Mouse (Mus musculus) kidney, postnatal 0 days (tissue): ENCODE data around the gene Sstr4. TPM values are rescaled to one million over a fixed set of nuclear protein-coding genes. Genes with fewer than 3 reads are reported as not detected.

Experiments used
- ATAC-seq: fragments of 200-750 bp; cut with Nextera tagmentation; replicated peaks from 2 replicates; pipeline ENCODE4 v1.8.0; 2017; ENCODE audit warnings: low read depth, moderate number of reproducible peaks, moderate TSS enrichment, moderate library complexity; ENCODE audit not compliant: low FRiP score
- DNase-seq: peaks from one replicate; pipeline ENCODE4 v3.0.0-alpha.2; 2016; ENCODE audit warnings: low spot score
- H3K27ac ChIP-seq: fragments of 300-500 bp; sonication (generic); 2 replicates; pipeline ENCODE4 v1.5.1; 2014; ENCODE audit warnings: mild to moderate bottlenecking
- H3K27me3 ChIP-seq: fragments of 300-500 bp; sonication (generic); 2 replicates; pipeline ENCODE4 v1.6.1; 2014; ENCODE audit warnings: low read length, mixed read lengths; ENCODE audit not compliant: insufficient read depth
- H3K36me3 ChIP-seq: fragments of 300-500 bp; sonication (generic); 2 replicates; pipeline ENCODE4 v1.6.1; 2014; ENCODE audit warnings: low read length, mixed read lengths; ENCODE audit not compliant: insufficient read depth
- H3K4me1 ChIP-seq: fragments of 300-500 bp; sonication (generic); replicated peaks from 2 replicates; pipeline ENCODE4 v1.6.1; 2014; ENCODE audit warnings: antibody characterized with exemption, low read length, mixed read lengths; ENCODE audit not compliant: insufficient read depth
- H3K4me2 ChIP-seq: fragments of 300-500 bp; sonication (generic); 2 replicates; pipeline ENCODE4 v1.6.1; 2014; ENCODE audit warnings: mild to moderate bottlenecking, low read length, moderate library complexity, mixed read lengths
- H3K4me3 ChIP-seq: fragments of 300-500 bp; sonication (generic); replicated peaks from 2 replicates; pipeline ENCODE4 v1.5.1; 2014; ENCODE audit warnings: low read depth, low read length
- H3K9ac ChIP-seq: fragments of 300-500 bp; sonication (generic); 2 replicates; pipeline ENCODE4 v1.6.1; 2014; ENCODE audit warnings: low read depth, low read length
- H3K9me3 ChIP-seq: fragments of 300-500 bp; sonication (generic); replicated peaks from 2 replicates; pipeline ENCODE4 v1.6.1; 2016; ENCODE audit warnings: low read length, inconsistent platforms, mixed read lengths
- CTCF ChIP-seq: IDR thresholded peaks from 2 replicates; pipeline ENCODE4 v1.5.1; 2016; ENCODE audit warnings: antibody characterized with exemption, low read depth, mild to moderate bottlenecking, moderate library complexity
- WGBS: fragments of 180-500 bp; shearing (Covaris S2); extraction: QIAGEN DNeasy Blood & Tissue Kit; methylation state at CpG from one replicate; pipeline ENCODE4 v1.1.7; 2014; 5-methylcytosine and 5-hydroxymethylcytosine counted together
- polyA plus RNA-seq: library from polyadenylated mRNA; unstranded; fragments of >200 nt; fragmentation: Nextera tagmentation; extraction: Ambion mirVana; gene quantifications from 2 replicates; pipeline ENCODE4 v1.2.1, GENCODE M21; 2015

Sstr4 gene
- polyA plus RNA-seq, 1 experiment from 2014 or later = 0.16 TPM

DNA sequence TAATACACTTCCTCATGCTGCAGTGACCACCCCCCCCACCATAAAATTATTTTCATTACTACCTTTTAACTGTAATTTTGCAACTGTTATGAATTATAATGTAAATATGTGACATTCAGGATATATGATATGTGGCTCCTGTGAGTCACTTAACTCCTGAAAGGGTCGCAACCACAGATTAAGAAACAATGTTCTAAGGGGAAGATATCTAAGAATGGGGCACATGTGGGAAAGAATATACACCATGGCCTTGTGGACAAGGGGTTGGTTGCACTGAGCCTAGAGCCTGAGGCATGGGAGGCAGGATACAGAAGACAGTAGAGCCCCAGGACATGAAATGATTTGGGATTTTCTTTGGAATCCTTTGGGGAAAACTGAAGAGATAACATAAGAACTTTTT lies 50.5 kb downstream of the Sstr4 start:
- no peak for ATAC-seq
- Histone ChIP-seq H3K9ac (no peak overlapping the region), H3K27ac (no peak overlapping the region), H3K4me3 (no peak overlapping the region), H3K4me1 (0 out of 2 replicates have a peak, but pooled peaks cover 3% of the 10 kb centered on the region), H3K36me3 (no peaks in the 10 kb centered on the region), H3K9me3 (no peaks in the 10 kb centered on the region), H3K4me2 (no peak overlapping the region), H3K27me3 (no peaks in the 10 kb centered on the region)
- 94% methylated on average over 1 of the region's 1 CpGs for WGBS
- no peak for TF ChIP-seq CTCF
- DNase-seq = no peak

Other genes starting within 250 kb of the Sstr4 start
- gene Thbd, start 12.8 kb downstream of the Sstr4 start, polyA plus RNA-seq = 14.7 and 14.8 TPM in 2 replicates
- gene Cd93, start 48.2 kb downstream of the Sstr4 start, polyA plus RNA-seq = 17.0 and 17.5 TPM in 2 replicates